10 mouse cellular contexts compared by ENCODE assay signal in genomic region chrX:11802074-11802899, GRCm38 (mm10).
DNase-seq lines count a peak whose midpoint lies in the region; ATAC-seq lines count a peak whose summit lies in the region.
"Had no signal": no experiment of that assay in that cellular context is flagged by ENCODE, and none has a peak within 500 bp of the region (broad histone marks: within the 10 kb centered on the region; RNA-seq: fewer than 3 reads in every experiment).

No protein-coding gene starts in this region.

- ATAC-seq in granulocyte monocyte progenitor cell, adult 5-6 weeks (replicated peaks; ENCODE audit: poor library complexity, severe bottlenecking): peak; percentile 75
- ATAC-seq: midbrain, embryonic 15.5 days had no signal

- DNase-seq in heart, adult 8-10 months (ENCODE audit: low spot score): peak; percentile 15
- no peak for DNase-seq in heart, adult 9 months (ENCODE audit: low spot score in 2 of 2)
- peak; percentile 16 for DNase-seq in right cerebral cortex, postnatal 4 days
- no peak for DNase-seq in right cerebral cortex, adult 2 months (ENCODE audit: low spot score in 2 of 2)
- DNase-seq in thymus, postnatal 14 days: no peak
- DNase-seq in kidney, postnatal 36 days: no peak
- DNase-seq in kidney, postnatal 25 days: no peak
- DNase-seq: right cerebral cortex, postnatal 25 days had no signal

Comparison
In these comparisons a context has a peak if more than half of its experiments do, and no peak if none do; other contexts are left out.
1. DNase-seq: peak in heart, adult 8-10 months (single experiment) and right cerebral cortex, postnatal 4 days (single experiment); none in heart, adult 9 months (0 of 2), right cerebral cortex, adult 2 months (0 of 2), thymus, postnatal 14 days (single experiment), kidney, postnatal 36 days (0 of 2) and kidney, postnatal 25 days (0 of 2).